Mouse (Mus musculus) ovary, adult 18-20 months (tissue): Measurements from ENCODE around the gene Dgkz.
A peak's percentile ranks its signal among the peaks of the same experiment; 100 is the strongest.

ENCODE experiments used
- DNase-seq: peaks from one replicate; pipeline ENCODE4 v3.0.0; 2022; ENCODE audit warnings: low spot score, mixed read lengths

Dgkz gene

GRCm38 (mm10) chr2:91934826-91935525 lies 40.7 kb downstream of the Dgkz start:
- no peak for DNase-seq

- no peak for DNase-seq
Measured at GRCm38 (mm10) chr2:91934016-91934415, 41.6 kb downstream of the Dgkz start.

DNA sequence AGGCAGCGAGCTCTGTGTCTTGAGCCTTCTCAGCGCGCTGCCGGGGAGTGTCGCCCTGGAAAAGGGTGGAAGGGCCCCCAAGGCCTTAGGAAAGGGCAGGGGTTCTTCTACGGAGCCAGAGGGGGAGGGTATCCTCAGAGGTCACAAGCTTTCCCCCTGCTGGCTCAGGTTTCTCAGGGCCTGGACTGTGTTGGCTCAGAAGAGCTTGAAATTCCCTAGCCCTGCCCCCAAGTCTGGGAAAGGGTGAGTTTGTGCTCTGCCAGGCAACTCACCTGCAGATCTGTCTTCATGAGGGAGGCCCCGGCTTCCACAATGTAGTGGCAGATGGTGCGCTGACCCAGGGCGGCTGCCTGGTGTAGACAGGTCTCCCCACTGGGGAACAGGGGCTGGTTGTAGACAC lies 42.2 kb downstream of the Dgkz start:
- DNase-seq: no peak

DNA sequence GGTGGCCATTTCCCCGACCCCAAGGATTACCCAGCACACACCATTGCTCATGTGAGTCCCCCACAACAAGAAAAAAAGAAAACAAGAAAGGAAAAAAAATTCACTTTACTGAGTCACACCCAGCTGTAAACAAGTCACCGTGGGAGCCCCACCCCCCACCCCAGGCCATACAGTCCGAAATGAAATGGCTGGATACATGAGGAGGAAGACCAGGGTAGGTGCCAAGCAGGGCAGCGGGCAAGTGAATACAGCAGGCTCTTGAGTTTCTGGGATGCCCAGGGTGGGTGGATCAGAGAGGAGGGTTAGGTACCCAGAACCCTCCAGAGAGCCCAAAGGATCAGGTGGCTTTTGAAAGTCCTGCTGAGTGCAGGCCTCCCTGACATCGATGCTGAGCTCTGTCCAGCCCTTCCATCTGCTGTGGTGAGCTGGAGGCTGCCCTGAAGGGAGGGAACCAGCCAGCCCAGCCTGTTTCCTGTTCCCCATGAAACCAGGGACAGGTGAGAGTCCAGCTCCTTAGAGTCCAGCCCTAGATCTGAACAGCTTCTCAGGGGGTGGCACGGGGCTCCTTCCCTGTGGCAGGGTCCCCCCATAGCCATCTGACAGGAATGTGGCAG lies 42.8 kb downstream of the Dgkz start:
- DNase-seq: no peak

- no peak for DNase-seq
Measured at GRCm38 (mm10) chr2:91932160-91932711, 43.4 kb downstream of the Dgkz start, which contains the start of gene Mdk. Mdk (minus strand) TSS chr2:91932297.

DNA sequence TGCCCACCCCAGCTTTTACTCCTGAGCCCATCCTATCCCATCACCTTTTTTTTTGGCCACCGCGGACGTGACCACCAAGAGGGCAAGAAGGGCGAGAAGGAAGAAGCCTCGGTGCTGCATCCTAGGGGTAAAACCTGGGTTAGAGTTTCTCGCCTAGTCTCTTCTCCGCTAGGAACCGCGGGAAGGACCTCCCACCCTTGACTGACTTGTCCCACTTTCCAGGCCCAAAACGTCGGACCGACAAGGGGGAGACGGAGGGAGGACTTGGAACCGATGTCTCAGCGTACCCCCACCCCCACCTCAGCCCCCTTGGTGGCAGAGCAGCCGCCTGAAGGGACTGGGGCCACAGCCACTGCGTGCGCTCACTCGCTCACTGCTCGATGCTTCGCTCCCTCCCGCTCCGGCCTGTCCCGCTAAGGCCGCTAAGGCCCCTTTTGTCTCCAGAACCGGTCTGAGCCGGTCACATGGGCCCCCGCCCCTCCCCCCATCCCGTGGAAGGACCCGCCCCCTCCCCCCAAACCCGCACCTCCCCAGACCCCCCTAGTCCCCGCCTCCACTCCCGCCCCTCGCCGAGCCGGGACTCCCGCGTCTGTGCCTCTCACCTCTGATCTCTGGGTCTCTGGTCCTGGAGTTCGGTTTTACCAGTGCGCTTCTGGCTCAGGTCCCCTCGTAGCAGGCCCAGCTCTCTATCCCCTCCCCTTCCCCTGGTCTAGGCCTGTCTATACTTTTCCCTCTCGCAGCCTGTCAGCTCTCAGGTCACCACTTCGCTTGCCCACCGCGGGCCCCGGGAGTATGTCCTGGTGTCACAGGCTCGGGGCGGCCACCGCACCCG lies 44.1 kb downstream of the Dgkz start:
- DNase-seq: no peak

- no peak for DNase-seq
Measured at GRCm38 (mm10) chr2:91930761-91931291, 44.8 kb downstream of the Dgkz start.

DNA sequence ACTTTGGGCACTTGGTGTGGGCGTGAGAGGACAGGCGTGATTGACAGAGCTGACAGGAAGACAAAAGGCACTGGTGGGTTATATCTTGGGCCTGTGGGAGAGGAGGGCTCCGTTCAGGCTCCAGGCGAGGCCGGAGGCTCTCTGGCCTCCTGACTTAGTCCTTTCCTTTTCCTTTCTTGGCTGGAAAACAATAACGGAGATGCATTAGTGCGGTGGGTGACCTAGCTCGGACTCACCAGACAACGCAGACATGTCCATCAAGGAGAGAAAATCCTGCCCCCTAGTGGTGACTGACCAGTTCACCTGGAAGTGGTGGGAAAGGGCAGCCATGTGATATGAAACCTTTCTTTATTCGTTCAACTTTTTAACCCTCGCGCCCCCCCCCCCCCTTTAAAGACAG lies 45.7 kb downstream of the Dgkz start:
- no peak for DNase-seq

DNA sequence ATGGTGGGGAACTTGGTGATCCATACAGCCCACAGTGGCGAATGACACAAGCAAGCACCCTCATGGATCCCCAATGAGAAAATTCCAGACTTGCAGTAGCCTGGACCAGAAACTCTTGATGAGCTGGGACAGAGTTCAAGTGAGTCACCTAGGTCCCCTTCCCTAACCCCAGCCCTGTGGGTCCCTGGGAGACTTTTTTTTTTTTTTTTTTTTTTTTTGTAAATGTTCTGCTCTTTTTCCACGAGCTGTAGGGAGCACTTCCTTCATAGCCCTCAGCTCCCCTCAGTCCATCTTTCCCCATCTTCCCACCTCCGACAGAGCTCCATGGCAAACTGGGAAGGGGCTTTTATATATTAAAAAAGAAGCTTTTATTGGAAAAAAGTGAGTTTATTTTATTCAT lies 46.2 kb downstream of the Dgkz start:
- no peak for DNase-seq

- no peak for DNase-seq
Measured at GRCm38 (mm10) chr2:91928534-91929350, 46.9 kb downstream of the Dgkz start.

DNA sequence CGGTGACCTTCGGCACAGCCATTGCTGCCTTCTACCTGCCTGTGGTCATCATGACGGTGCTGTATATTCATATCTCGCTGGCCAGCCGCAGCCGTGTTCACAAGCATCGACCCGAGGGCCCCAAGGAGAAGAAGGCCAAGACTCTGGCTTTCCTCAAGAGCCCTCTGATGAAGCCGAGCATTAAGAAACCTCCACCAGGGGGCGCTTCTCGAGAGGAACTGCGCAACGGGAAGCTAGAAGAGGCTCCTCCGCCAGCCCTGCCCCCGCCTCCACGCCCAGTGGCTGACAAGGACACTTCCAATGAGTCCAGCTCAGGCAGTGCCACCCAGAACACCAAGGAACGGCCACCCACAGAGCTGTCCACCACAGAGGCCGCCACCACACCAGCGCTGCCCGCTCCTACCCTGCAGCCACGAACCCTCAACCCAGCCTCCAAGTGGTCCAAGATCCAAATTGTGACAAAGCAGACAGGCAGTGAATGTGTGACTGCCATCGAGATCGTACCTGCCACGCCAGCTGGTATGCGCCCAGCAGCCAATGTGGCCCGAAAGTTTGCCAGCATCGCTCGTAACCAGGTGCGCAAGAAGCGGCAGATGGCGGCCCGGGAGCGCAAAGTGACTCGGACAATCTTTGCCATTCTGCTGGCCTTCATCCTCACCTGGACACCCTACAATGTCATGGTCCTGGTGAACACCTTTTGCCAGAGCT lies 47.7 kb downstream of the Dgkz start:
- no peak for DNase-seq

DNA sequence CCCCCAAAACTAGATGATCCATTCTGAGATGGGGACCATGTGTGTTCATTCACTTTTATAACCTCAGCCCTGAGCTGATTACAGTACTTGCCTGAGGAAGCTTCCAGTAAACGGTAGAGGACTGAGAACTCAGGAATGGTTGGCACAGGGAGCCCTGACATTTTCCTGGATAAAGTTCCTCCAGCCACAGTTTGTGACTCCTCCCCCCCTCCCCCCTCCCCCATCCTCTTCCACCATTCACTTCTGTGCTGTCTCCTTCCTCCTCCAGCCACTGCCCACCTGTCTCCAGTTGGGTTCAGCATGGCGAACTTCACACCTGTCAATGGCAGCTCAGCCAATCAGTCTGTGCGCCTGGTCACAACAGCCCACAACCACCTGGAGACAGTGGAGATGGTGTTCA lies 48.7 kb downstream of the Dgkz start, which contains the start of gene Chrm4:
Chrm4 (plus strand) TSS at position 301 of the 400 bp plus-strand sequence.
- DNase-seq: no peak

- no peak for DNase-seq
Measured at GRCm38 (mm10) chr2:91925442-91925841, 50.2 kb downstream of the Dgkz start.

DNA sequence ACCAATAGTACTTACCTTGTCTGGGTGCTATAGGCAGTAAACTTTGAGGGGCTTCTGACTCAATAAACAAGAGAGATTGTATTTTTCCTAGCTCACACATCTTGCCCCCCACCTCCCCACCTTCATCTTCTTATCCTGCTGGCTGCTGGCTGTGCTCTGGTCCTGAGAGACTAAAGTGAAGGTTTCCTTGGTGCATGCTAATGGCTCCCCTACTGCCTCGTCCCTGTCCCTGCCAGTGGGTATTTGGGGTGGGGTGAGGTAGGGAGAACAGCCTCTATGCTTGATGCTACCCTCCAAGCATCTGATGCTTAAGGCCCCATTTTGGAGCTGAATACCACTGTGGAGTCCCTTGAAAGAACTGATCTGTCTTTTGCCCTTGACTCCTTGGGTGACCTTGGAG lies 50.9 kb downstream of the Dgkz start:
- DNase-seq: no peak

DNA sequence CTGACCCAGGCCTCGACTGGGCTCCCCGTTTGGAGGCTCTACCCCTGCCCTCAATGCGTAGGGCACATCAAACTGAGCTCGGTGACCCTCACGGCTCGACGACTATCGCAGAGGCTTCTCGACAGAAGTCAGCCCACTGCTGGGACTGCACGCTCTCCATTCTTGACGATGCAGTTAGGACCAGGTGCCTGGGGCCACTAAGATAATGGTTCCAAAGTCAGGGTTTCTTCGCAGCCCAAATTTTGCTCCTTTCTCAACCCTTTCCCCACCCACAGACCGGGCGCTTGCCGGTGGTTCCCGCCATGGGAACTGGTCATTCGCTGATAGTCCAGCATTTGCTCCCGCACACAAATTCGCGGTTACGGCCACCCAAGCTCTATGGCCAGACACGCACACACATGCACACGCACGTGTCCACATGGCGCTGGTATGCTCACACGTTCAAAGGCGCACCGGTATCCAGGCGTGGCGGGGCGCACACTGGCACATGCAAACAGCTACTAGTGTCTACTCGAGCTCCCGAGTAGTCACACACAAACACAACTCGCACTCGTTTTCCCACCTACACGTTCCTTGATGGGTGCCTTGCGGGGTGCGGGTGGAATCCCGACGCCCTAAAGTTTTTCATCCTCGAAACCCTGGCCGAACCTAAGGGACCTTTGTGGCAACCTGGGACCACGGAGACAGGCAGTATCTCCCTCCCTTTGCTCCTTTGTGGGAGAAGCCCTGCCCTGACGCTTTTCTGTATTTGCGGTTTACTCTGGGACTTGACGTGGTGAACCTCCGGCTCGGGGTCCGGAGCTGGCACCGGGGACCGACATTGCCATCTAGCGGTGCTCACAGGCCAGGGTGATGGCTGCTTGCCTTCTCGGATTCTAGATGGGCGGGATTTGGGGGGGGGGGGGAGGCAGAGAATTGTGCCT lies 52.0 kb downstream of the Dgkz start:
- no peak for DNase-seq

DNA sequence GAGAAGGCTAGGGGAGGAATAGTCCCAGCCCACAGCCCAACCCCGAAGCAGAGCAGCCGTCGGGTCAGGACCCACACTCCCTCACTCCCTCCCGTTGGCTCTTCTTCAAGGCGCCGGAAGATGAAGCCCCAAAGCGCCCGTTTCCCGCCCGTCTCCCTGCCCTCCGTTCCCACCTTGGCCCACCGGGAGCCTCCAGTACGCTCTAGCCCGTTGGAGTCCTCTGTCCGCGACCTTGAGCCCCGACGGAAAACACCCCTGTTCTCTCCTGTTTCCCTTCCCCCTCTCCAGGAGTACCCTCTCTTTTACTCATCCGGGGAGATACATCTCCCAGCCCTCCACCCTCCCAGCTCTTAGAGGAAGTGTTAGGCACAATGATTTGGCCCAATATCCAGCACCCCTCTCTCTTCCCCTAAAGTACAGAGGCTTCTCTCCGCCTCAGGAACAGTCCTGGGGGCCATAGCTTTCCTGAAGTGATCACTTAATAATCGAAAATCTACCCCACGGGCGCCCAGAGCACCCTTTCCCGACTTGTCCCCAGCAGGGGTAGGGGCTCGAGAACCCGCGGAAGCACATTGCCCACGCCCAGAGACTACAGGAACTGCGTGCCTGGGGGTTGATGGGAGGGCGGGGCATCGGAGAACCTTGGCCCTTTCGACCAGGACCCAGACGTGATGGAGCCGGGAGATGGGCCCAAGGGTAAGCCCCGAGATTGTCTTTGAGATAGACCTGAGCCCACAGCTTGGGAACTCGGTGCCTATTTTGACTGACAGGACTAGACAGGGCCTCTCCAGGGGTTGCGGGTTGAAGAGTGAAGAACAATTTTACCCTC lies 52.9 kb downstream of the Dgkz start:
- no peak for DNase-seq

GRCm38 (mm10) chr2:91921790-91922570 lies 53.7 kb downstream of the Dgkz start:
- no peak for DNase-seq

DNA sequence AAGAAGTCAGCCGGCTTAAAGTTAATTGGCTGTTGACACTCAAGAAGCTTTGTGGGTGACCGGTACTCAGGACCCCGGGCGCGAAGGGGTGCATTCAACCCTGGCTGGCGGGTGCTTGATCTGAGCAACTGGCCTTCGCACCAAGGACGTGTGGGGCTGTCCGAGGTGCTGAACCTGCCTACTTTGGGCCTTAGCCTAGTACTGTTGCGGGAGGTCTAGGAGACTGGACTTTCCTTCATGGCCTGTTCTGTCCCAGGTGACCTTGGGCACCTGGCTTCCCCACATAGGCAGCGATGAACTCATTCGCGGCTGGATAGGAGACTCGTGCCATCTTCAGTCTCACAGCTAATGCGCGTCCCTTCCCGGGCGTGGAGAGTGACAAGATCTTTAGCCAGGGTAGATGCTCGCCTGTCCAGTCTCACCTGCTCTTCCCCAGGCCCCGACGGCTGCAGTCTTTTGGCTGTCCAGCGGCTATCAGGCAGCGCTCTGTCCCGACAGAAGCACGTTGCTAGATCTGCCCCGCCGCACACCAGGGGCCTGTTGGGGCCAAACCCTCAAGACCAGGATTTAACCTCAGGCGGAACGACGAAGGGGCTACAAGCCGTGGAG lies 54.4 kb downstream of the Dgkz start:
- peak; percentile 61 for DNase-seq
